Mouse (Mus musculus) embryonic facial prominence, embryonic 15.5 days (tissue): Measurements from ENCODE around the gene 2310079G19Rik. TPM values are rescaled to one million over a fixed set of nuclear protein-coding genes. Genes with fewer than 3 reads are reported as not detected.

Experiments used
- ATAC-seq: fragments of 200-750 bp; cut with Nextera tagmentation; 2 replicates; pipeline ENCODE4 v1.8.0; 2017; ENCODE audit warnings: low read depth, moderate TSS enrichment; ENCODE audit not compliant: insufficient number of reproducible peaks, low FRiP score, low TSS enrichment
- H3K27ac ChIP-seq: fragments of 300-500 bp; sonication (generic); replicated peaks from 2 replicates; pipeline ENCODE4 v1.5.1; 2015; ENCODE audit warnings: mild to moderate bottlenecking, inconsistent platforms
- H3K27me3 ChIP-seq: fragments of 300-500 bp; sonication (generic); 2 replicates; pipeline ENCODE4 v1.6.1; 2015; ENCODE audit warnings: inconsistent platforms
- H3K36me3 ChIP-seq: fragments of 300-500 bp; sonication (generic); 2 replicates; pipeline ENCODE4 v1.6.1; 2015; ENCODE audit warnings: mild to moderate bottlenecking, inconsistent platforms
- H3K4me1 ChIP-seq: fragments of 300-500 bp; sonication (generic); 2 replicates; pipeline ENCODE4 v1.6.1; 2015; ENCODE audit warnings: inconsistent platforms
- H3K4me2 ChIP-seq: fragments of 300-500 bp; sonication (generic); replicated peaks from 2 replicates; pipeline ENCODE4 v1.6.1; 2015; ENCODE audit warnings: mild to moderate bottlenecking, inconsistent platforms
- H3K4me3 ChIP-seq: fragments of 300-500 bp; sonication (generic); replicated peaks from 2 replicates; pipeline ENCODE4 v1.5.1; 2015; ENCODE audit warnings: mild to moderate bottlenecking, inconsistent platforms
- H3K9ac ChIP-seq: fragments of 300-500 bp; sonication (generic); 2 replicates; pipeline ENCODE4 v1.6.1; 2015; ENCODE audit warnings: inconsistent platforms
- H3K9me3 ChIP-seq: fragments of 300-500 bp; sonication (generic); replicated peaks from 2 replicates; pipeline ENCODE4 v1.6.1; 2016; ENCODE audit warnings: inconsistent platforms
- WGBS: fragments of 180-500 bp; shearing (Covaris S2); methylation state at CpG from one replicate; pipeline ENCODE4 v1.1.7; 2015; 5-methylcytosine and 5-hydroxymethylcytosine counted together
- polyA plus RNA-seq: library from polyadenylated mRNA; unstranded; fragments of >200 nt; fragmentation: Nextera tagmentation; extraction: Ambion mirVana; gene quantifications from 2 replicates; pipeline ENCODE4 v1.2.1, GENCODE M21; 2015

The 2310079G19Rik gene
- not detected in 2 replicates for polyA plus RNA-seq

DNA sequence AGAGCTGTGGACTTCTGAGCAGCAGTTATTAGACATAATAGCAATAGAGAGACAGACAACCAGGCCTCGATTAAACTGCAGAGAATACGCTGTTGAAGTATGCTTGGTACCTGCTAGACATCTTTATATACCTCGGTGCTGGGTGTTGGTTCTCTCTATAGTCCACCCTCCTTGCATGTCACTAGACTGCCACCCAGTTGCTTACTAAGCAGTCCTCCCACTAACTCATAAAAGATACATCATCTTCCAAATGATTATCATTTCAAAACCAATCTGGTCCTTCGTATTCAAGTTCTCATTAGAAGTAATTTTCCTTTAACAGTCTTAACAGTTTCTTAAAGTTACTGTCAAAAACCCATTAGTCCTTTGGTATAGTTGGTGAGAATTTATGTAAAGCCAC is at the start of gene 2310079G19Rik:
TSS of gene 2310079G19Rik (minus strand) at position 101 of the 400 bp plus-strand sequence.
- no peak within 1 kb of the TSS for H3K4me2 ChIP-seq
- no peak within 1 kb of the TSS for H3K9ac ChIP-seq
- WGBS, result 85% methylated on average over 4 of the region's 4 CpGs
- no peaks in the 10 kb centered on the region for H3K4me1 ChIP-seq
- no peak for ATAC-seq
- no peak within 1 kb of the TSS for H3K4me3 ChIP-seq
- H3K9me3 ChIP-seq, result no peaks in the 10 kb centered on the region
- no peaks in the 10 kb centered on the region for H3K36me3 ChIP-seq
- H3K27me3 ChIP-seq, result no peaks in the 10 kb centered on the region
- H3K27ac ChIP-seq, result no peak within 1 kb of the TSS

- Histone ChIP-seq H3K9ac (no peak within 1 kb of the TSS), H3K27ac (no peak within 1 kb of the TSS), H3K36me3 (no peaks in the 10 kb centered on the region), H3K4me3 (no peak within 1 kb of the TSS), H3K27me3 (no peaks in the 10 kb centered on the region), H3K4me1 (no peaks in the 10 kb centered on the region), H3K9me3 (no peaks in the 10 kb centered on the region), H3K4me2 (no peak within 1 kb of the TSS)
- ATAC-seq, result no peak
- WGBS, result 82% methylated on average over 4 of the region's 4 CpGs
Observed at GRCm38 (mm10) chr16:88671571-88671970, 44.1 kb upstream of the 2310079G19Rik start, which contains the start of gene Krtap27-1. Krtap27-1 (minus strand) TSS chr16:88671671.

GRCm38 (mm10) chr16:88657426-88657825 is 30.0 kb upstream of the 2310079G19Rik start:
- Histone ChIP-seq H3K36me3 (no peaks in the 10 kb centered on the region), H3K4me2 (no peak overlapping the region), H3K9ac (no peak overlapping the region), H3K27ac (no peak overlapping the region), H3K4me1 (no peaks in the 10 kb centered on the region), H3K4me3 (no peak overlapping the region), H3K27me3 (no peaks in the 10 kb centered on the region), H3K9me3 (no peaks in the 10 kb centered on the region)
- no peak for ATAC-seq
- 44% methylated on average over 1 of the region's 1 CpGs for WGBS

DNA sequence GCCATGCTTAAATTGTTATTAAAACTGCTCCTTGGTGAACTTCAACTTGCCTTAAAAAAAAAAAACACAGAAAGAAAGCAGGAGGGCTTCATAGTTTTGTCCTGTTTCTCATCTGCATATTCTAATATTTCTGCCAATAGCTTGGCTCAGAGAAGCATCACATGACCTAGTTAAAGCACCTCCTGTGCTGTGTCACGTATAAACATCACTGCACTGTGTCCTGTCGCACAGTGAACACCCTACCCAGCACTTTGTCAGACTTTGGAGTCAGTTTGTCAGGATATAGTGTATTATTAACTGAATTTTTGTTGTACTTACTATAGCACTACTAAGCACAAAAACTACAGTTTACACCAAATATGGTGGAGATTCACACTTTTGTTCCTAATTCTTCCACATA is 24.5 kb upstream of the 2310079G19Rik start:
- no peak overlapping the region for H3K9ac ChIP-seq
- H3K4me1 ChIP-seq, result no peaks in the 10 kb centered on the region
- 63% methylated on average over 2 of the region's 2 CpGs for WGBS
- H3K4me3 ChIP-seq, result no peak overlapping the region
- no peak overlapping the region for H3K4me2 ChIP-seq
- no peak for ATAC-seq
- H3K27me3 ChIP-seq, result no peaks in the 10 kb centered on the region
- H3K36me3 ChIP-seq, result no peaks in the 10 kb centered on the region
- H3K27ac ChIP-seq, result no peak overlapping the region
- no peaks in the 10 kb centered on the region for H3K9me3 ChIP-seq

DNA sequence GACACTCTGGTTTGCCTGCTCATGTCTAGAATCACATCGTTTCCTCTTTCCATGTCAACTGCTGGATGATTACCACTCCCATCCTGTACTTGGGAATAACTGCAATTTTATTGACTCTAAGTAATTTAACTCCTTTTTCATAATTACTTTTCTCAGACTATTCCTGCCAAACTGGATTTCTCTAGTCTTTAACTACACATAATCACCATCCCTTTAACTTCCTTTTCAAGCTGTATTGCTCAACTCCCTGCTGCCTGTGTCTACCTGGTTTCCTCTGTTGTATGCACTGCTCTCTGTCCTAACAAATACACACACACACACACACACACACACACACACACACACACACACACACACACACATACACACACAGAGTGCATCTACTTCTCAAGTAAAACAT is 23.6 kb upstream of the 2310079G19Rik start:
- no peaks in the 10 kb centered on the region for H3K27me3 ChIP-seq
- ATAC-seq, result no peak
- 49% methylated on average over 1 of the region's 1 CpGs for WGBS

DNA sequence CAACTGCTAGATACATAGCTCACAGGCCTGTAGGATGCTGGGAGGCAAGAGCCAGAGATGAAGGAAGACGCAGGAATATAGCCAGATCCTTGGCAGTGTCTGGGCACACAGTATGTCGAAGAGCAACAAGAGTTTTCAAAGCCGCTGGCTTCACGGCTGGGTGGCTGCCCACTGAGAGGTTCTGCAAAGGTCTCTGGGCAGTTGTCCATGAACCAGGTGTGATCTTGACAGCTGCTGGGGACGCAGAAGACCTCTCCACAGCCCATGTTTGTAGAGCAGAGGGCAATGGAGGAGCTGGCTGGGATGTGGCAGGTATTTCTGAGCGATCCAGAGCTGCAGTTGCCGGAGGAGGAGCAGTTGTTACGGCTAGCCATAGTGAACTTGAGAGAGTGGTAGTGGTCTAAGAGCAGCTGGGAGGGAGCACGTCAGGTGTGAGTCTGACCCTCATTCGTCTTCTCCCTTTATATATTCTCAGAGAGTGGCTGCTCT is 19.9 kb upstream of the 2310079G19Rik start, which contains the start of gene Krtap26-1:
TSS of gene Krtap26-1 (minus strand) at position 439 of the 489 bp plus-strand sequence.
- Histone ChIP-seq H3K36me3 (no peaks in the 10 kb centered on the region), H3K4me2 (no peak within 1 kb of the TSS), H3K27me3 (no peaks in the 10 kb centered on the region), H3K9ac (no peak within 1 kb of the TSS), H3K9me3 (no peaks in the 10 kb centered on the region), H3K4me3 (no peak within 1 kb of the TSS), H3K4me1 (no peaks in the 10 kb centered on the region), H3K27ac (no peak within 1 kb of the TSS)
- WGBS, result 84% methylated on average over 10 of the region's 10 CpGs
- no peak for ATAC-seq

More for the DNA sequence above, 23.6 kb upstream of the 2310079G19Rik start:
- H3K9me3 ChIP-seq, result no peaks in the 10 kb centered on the region
- H3K4me1 ChIP-seq, result no peaks in the 10 kb centered on the region
- no peaks in the 10 kb centered on the region for H3K36me3 ChIP-seq
- no peak overlapping the region for H3K4me2 ChIP-seq
- H3K9ac ChIP-seq, result no peak overlapping the region
- no peak overlapping the region for H3K27ac ChIP-seq
- no peak overlapping the region for H3K4me3 ChIP-seq

- no peak for ATAC-seq
Observed at GRCm38 (mm10) chr16:88646366-88647111, 19.1 kb upstream of the 2310079G19Rik start.

DNA sequence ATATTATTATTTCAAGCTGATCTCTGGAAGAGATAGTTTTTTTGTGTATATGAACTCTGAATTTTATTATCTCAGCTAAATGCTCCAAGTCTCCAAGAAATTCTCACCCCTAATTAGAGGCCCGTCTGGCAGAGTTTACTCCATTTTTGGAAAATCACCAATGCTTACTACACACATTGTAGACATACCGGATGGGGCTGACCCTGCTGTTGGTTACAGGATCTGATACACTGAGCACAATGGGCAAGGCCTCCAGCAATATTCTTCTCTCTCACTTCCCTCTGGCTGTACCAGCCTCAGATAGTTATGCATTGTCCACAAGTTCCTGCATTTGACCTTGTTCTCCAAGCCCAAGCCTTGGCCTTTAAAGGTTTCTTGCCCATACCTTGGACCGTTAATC is 12.6 kb upstream of the 2310079G19Rik start:
- ATAC-seq, result no peak
- no peak overlapping the region for H3K4me2 ChIP-seq
- H3K9me3 ChIP-seq, result no peaks in the 10 kb centered on the region
- H3K4me3 ChIP-seq, result no peak overlapping the region
- H3K27me3 ChIP-seq, result no peaks in the 10 kb centered on the region
- no peak overlapping the region for H3K27ac ChIP-seq
- no peaks in the 10 kb centered on the region for H3K36me3 ChIP-seq
- 71% methylated on average over 3 of the region's 3 CpGs for WGBS
- no peak overlapping the region for H3K9ac ChIP-seq
- no peaks in the 10 kb centered on the region for H3K4me1 ChIP-seq

More at GRCm38 (mm10) chr16:88646366-88647111, 19.1 kb upstream of the 2310079G19Rik start:
- Histone ChIP-seq H3K4me2 (no peak overlapping the region), H3K9me3 (no peaks in the 10 kb centered on the region), H3K9ac (no peak overlapping the region), H3K4me3 (no peak overlapping the region), H3K27ac (no peak overlapping the region), H3K27me3 (no peaks in the 10 kb centered on the region), H3K4me1 (no peaks in the 10 kb centered on the region), H3K36me3 (no peaks in the 10 kb centered on the region)
- WGBS, result 79% methylated on average over 8 of the region's 8 CpGs

DNA sequence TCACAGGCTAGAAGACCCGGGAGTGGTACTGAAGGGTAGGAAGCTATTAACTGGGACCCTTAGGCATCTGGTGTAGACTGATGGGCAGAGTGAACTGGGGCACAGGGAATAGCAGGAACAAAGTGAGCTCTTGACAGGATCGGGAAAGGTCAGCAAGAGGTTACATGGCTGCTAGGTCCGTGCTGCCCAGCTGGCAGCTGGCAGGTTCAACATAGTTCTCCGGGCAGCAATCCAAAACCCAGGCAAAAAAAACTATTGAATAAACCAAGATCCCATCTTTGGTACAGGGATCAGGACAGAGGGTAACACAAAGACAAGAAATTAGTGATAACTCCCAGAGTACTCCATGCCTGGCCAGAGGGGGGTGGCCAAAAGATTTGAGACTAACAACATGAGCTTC is 7.7 kb upstream of the 2310079G19Rik start:
- Histone ChIP-seq H3K27me3 (no peaks in the 10 kb centered on the region), H3K9ac (no peak overlapping the region), H3K4me3 (no peak overlapping the region), H3K36me3 (no peaks in the 10 kb centered on the region), H3K4me2 (no peak overlapping the region), H3K27ac (no peak overlapping the region), H3K4me1 (no peaks in the 10 kb centered on the region), H3K9me3 (no peaks in the 10 kb centered on the region)
- no peak for ATAC-seq
- 33% methylated on average over 4 of the region's 4 CpGs for WGBS

DNA sequence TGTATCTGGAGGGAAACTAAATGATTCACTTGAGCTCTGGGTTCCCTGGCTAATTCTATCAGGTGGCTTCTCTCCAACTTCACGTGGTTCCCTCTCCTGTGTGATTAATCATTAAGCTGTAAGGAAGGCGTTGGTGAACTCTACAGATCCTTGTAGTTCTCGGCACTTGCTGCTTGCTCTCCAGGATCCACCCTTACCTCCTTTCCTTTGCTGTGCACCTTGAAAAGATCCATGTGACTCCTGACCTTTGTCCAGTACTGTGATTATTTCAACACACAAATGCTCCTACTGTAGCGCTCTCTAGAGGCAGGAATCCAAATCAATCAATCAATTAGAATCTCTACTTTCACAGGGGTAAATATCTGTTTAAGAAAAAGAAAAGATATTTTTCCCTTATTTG is 4.0 kb upstream of the 2310079G19Rik start:
- 70% methylated on average over 4 of the region's 4 CpGs for WGBS
- H3K9me3 ChIP-seq, result no peaks in the 10 kb centered on the region
- H3K27me3 ChIP-seq, result no peaks in the 10 kb centered on the region
- H3K4me1 ChIP-seq, result no peaks in the 10 kb centered on the region
- no peak overlapping the region for H3K4me3 ChIP-seq
- ATAC-seq, result no peak
- no peak overlapping the region for H3K4me2 ChIP-seq
- no peaks in the 10 kb centered on the region for H3K36me3 ChIP-seq
- no peak overlapping the region for H3K9ac ChIP-seq
- no peak overlapping the region for H3K27ac ChIP-seq

GRCm38 (mm10) chr16:88612712-88613111 is 14.8 kb downstream of the 2310079G19Rik start:
- no peaks in the 10 kb centered on the region for H3K27me3 ChIP-seq
- H3K4me1 ChIP-seq, result no peaks in the 10 kb centered on the region
- no peaks in the 10 kb centered on the region for H3K9me3 ChIP-seq
- H3K27ac ChIP-seq, result no peak overlapping the region
- no peak overlapping the region for H3K9ac ChIP-seq
- 79% methylated on average over 4 of the region's 4 CpGs for WGBS
- H3K36me3 ChIP-seq, result no peaks in the 10 kb centered on the region
- no peak overlapping the region for H3K4me3 ChIP-seq
- H3K4me2 ChIP-seq, result no peak overlapping the region
- ATAC-seq, result no peak

DNA sequence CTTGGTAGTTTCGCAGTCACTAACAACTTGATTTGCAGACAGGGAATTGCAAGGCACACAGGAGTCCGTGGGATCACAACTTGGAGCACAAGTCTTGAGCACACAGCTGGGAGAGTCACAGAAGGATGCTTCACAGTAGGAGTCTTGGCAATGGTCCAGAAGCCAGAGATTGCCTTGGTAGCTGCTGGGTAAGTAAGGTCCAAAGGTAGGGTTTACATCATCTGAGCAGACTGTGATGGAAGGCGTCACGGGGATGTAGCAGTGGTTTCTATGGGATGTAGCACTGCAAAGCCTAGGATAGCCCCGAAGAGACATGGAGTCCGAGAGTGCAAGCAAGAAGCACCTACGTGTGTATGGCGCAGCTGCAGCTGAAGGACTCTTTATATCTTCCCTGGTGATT is 15.5 kb downstream of the 2310079G19Rik start, which contains the start of gene Krtap24-1:
TSS of gene Krtap24-1 (minus strand) at position 358 of the 400 bp plus-strand sequence.
- no peak for ATAC-seq

More for the DNA sequence above, 15.5 kb downstream of the 2310079G19Rik start, which contains the start of gene Krtap24-1:
- no peak within 1 kb of the TSS for H3K4me2 ChIP-seq
- WGBS, result 90% methylated on average over 8 of the region's 8 CpGs
- no peak within 1 kb of the TSS for H3K27ac ChIP-seq
- H3K9ac ChIP-seq, result no peak within 1 kb of the TSS
- no peaks in the 10 kb centered on the region for H3K36me3 ChIP-seq
- H3K9me3 ChIP-seq, result no peaks in the 10 kb centered on the region
- no peak within 1 kb of the TSS for H3K4me3 ChIP-seq
- no peaks in the 10 kb centered on the region for H3K27me3 ChIP-seq
- no peaks in the 10 kb centered on the region for H3K4me1 ChIP-seq
